Comparison of ENCODE assay signal across 9 mouse cellular contexts in the genomic region with DNA sequence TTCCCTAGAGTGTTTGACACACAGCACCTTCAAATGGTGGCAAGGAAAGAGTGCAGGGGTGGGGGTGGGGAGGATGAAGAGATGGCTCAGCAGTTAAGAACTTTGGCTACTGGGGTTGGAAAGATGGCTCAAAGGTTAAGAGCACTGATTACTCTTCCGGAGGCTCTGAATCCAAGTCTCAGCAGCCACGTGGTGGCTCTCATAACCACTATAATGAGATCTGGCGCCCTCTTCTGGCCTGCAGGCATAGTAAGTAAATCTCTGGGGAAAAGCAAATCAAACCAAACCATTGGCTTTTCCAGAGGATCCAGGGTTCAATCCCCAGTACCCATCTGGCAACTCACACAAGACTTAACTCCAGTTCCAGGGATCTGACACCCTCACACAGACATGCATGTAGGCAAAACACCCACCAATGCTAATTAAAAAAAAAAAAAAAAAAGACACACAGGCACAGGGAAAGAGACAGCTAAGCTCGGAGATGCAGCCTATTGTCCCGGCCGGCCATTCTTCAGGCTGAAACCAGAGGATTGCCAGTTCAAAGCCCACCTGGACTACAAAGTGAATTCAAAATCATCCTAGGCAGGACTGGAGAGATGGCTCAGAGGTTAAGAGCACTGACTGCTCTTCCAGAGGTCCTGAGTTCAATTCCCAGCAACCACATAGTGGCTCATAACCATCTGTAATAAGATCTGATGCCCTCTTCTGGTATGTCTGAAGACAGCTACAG. TPM values are rescaled to one million over a fixed set of nuclear protein-coding genes. Genes with fewer than 3 reads are reported as not detected.
DNase-seq lines count a peak whose midpoint lies in the region; ATAC-seq and TF ChIP-seq lines count a peak whose summit lies in the region.
"Had no signal": no experiment of that assay in that cellular context is flagged by ENCODE, and none has a peak within 500 bp of the region (broad histone marks: within the 10 kb centered on the region; RNA-seq: fewer than 3 reads in every experiment).

No protein-coding gene starts in this region.

- DNase-seq in gastrocnemius, adult 18-20 months (ENCODE audit: low spot score): peak; percentile 66
- no peak for DNase-seq in gastrocnemius, postnatal 25 days
- DNase-seq in thymus, adult 2 months: peak; percentile 67
- no peak for DNase-seq in thymus, adult 18-20 months
- peak; percentile 80 to 83 for DNase-seq in cerebellum, postnatal 10 days
- DNase-seq in lung, postnatal 10 days: peak; percentile 82
- peak; percentile 83 for DNase-seq in stomach, postnatal 0 days (ENCODE audit: low spot score)

- no peak for TF ChIP-seq EP300 in stomach, postnatal 0 days (optimal IDR thresholded peaks at IDR 0.05)

- no peaks in the 10 kb centered on the region for H3K36me3 ChIP-seq in thymus, adult 2 months (ENCODE audit: control insufficient read depth, insufficient read depth, low read length)
- no peaks in the 10 kb centered on the region for H3K36me3 ChIP-seq in stomach, postnatal 0 days (ENCODE audit: control insufficient read depth, insufficient read depth, low read length)
- H3K36me3 ChIP-seq: limb, embryonic 13.5 days had no signal

- peaks cover 19% of the 10 kb centered on the region for H3K27me3 ChIP-seq in thymus, adult 2 months (ENCODE audit: control insufficient read depth, insufficient read depth, low read length)
- H3K27me3 ChIP-seq in stomach, postnatal 0 days (ENCODE audit: control insufficient read depth, insufficient read depth, low read length): peaks cover 12% of the 10 kb centered on the region

- H3K4me2 ChIP-seq in stomach, postnatal 0 days (replicated peaks; ENCODE audit: low read depth): no peak overlapping the region
- H3K4me2 ChIP-seq: limb, embryonic 13.5 days had no signal

- ATAC-seq in inflammation-experienced regulatory T-cells, adult 6 months: peak; percentile 77
- no peak for ATAC-seq in stomach, postnatal 0 days (ENCODE audit: low FRiP score, low TSS enrichment)

- H3K4me3 ChIP-seq in thymus, adult 2 months (ENCODE audit: control insufficient read depth, insufficient read depth, low read length): no peak overlapping the region
- no peak overlapping the region for H3K4me3 ChIP-seq in stomach, postnatal 0 days (ENCODE audit: low read depth, low read length)
- H3K4me3 ChIP-seq: limb, embryonic 13.5 days had no signal

- H3K9ac ChIP-seq in stomach, postnatal 0 days (ENCODE audit: low read length): no peak overlapping the region
- H3K9ac ChIP-seq: limb, embryonic 13.5 days had no signal

- no peak for TF ChIP-seq POLR2A in thymus, adult 2 months (IDR thresholded peaks at IDR 0.05; ENCODE audit: control insufficient read depth, extremely low read depth, insufficient read depth, low read length, poor library complexity)

- H3K9me3 ChIP-seq in stomach, postnatal 0 days (ENCODE audit: control insufficient read depth, low read length): no peaks in the 10 kb centered on the region
- H3K9me3 ChIP-seq: limb, embryonic 13.5 days had no signal

- H3K4me1 ChIP-seq in thymus, adult 2 months (replicated peaks; ENCODE audit: control insufficient read depth, insufficient read depth, low read length): peaks cover 6% of the 10 kb centered on the region; the same call in 1 of the 2 replicates
- no peaks in the 10 kb centered on the region; the same call in 1 of the 2 replicates for H3K4me1 ChIP-seq in stomach, postnatal 0 days (replicated peaks; ENCODE audit: control insufficient read depth, insufficient read depth)

- no peak for TF ChIP-seq CTCF in thymus, adult 2 months (IDR thresholded peaks at IDR 0.05; ENCODE audit: borderline replicate concordance, control insufficient read depth, extremely low read depth, insufficient read depth, low read length, poor library complexity)
- peak; percentile 77 for TF ChIP-seq CTCF in stomach, postnatal 0 days (IDR thresholded peaks at IDR 0.05; ENCODE audit: low read depth)

- no peak overlapping the region for H3K27ac ChIP-seq in thymus, adult 2 months (ENCODE audit: control insufficient read depth, insufficient read depth, low read length)
- no peak overlapping the region for H3K27ac ChIP-seq in stomach, postnatal 0 days (replicated peaks)
- H3K27ac ChIP-seq: limb, embryonic 13.5 days had no signal

- 41% methylated on average over 6 of the region's 6 CpGs for WGBS in thymus, adult 2 months
- 44% methylated on average over 6 of the region's 6 CpGs for WGBS in stomach, postnatal 0 days

RNA-seq across cellular contexts. Expression of gene Kcna7, which starts 1.8 kb away (rescaled TPM):
- 10 to 100 TPM; 83.7 to 93.5 TPM for total RNA-seq in gastrocnemius, adult 18-20 months (2021)
- 100 to 1,000 TPM in 1 of 2 experiments, 10 to 100 TPM in 1; 73.7 to 107 TPM for total RNA-seq in gastrocnemius, postnatal 25 days (2021)
- 0.68 and 1.1 TPM in 2 replicates for polyA plus RNA-seq in thymus, adult 2 months (2012; rRNA removed)
- polyA plus RNA-seq in inflammation-experienced regulatory T-cells, adult 6 months (2017; shearing (Covaris generic)): not detected
- polyA plus RNA-seq in stomach, postnatal 0 days (2015; fragmentation: Nextera tagmentation; extraction: Ambion mirVana): 0.15 and 0.17 TPM in 2 replicates
- polyA plus RNA-seq: limb, embryonic 13.5 days had no signal

RNA-seq across cellular contexts. Expression of gene Snrnp70, which starts 8.2 kb away (rescaled TPM):
- 10 to 100 TPM; 60.3 to 65.4 TPM for total RNA-seq in gastrocnemius, adult 18-20 months (2021)
- total RNA-seq in gastrocnemius, postnatal 25 days (2021): 10 to 100 TPM; 76.1 to 78.0 TPM
- 693 and 725 TPM in 2 replicates for polyA plus RNA-seq in thymus, adult 2 months (2012; rRNA removed)
- polyA plus RNA-seq in inflammation-experienced regulatory T-cells, adult 6 months (2017; shearing (Covaris generic)): 100 to 1,000 TPM in 1 of 3 experiments, 10 to 100 TPM in 2; 72.4 to 131 (median 77.7) TPM
- polyA plus RNA-seq in stomach, postnatal 0 days (2015; fragmentation: Nextera tagmentation; extraction: Ambion mirVana): 73.7 and 78.8 TPM in 2 replicates

RNA-seq across cellular contexts. Expression of gene Ntf5, which starts 9.8 kb away (rescaled TPM):
- 1 to 10 TPM; 4.3 to 4.7 TPM for total RNA-seq in gastrocnemius, adult 18-20 months (2021)
- total RNA-seq in gastrocnemius, postnatal 25 days (2021): 1 to 10 TPM; 3.9 to 6.6 TPM
- polyA plus RNA-seq in thymus, adult 2 months (2012; rRNA removed): 2.1 and 3.0 TPM in 2 replicates
- polyA plus RNA-seq in inflammation-experienced regulatory T-cells, adult 6 months (2017; shearing (Covaris generic)): under 1 TPM in 2 of 3 experiments, not detected in 1; 0.31 to 0.34 TPM
- 1.5 and 1.8 TPM in 2 replicates for polyA plus RNA-seq in stomach, postnatal 0 days (2015; fragmentation: Nextera tagmentation; extraction: Ambion mirVana)

RNA-seq across cellular contexts. Expression of gene Lhb, which starts 16.9 kb away (rescaled TPM):
- under 1 TPM; 0.47 to 0.59 TPM for total RNA-seq in gastrocnemius, adult 18-20 months (2021)
- 1 to 10 TPM in 1 of 2 experiments, not detected in 1; 1.6 TPM for total RNA-seq in gastrocnemius, postnatal 25 days (2021)
- polyA plus RNA-seq in thymus, adult 2 months (2012; rRNA removed): 0.80 and 0.96 TPM in 2 replicates
- not detected for polyA plus RNA-seq in inflammation-experienced regulatory T-cells, adult 6 months (2017; shearing (Covaris generic))
- not detected in 2 replicates for polyA plus RNA-seq in stomach, postnatal 0 days (2015; fragmentation: Nextera tagmentation; extraction: Ambion mirVana)
- polyA plus RNA-seq: limb, embryonic 13.5 days had no signal

RNA-seq across cellular contexts. Expression of gene Gys1, which starts 30.9 kb away (rescaled TPM):
- total RNA-seq in gastrocnemius, adult 18-20 months (2021): 100 to 1,000 TPM; 321 to 326 TPM
- 100 to 1,000 TPM; 243 to 327 TPM for total RNA-seq in gastrocnemius, postnatal 25 days (2021)
- 35.2 and 35.5 TPM in 2 replicates for polyA plus RNA-seq in thymus, adult 2 months (2012; rRNA removed)
- 1 to 10 TPM; 6.7 to 10.0 (median 9.7) TPM for polyA plus RNA-seq in inflammation-experienced regulatory T-cells, adult 6 months (2017; shearing (Covaris generic))
- 10.1 and 10.6 TPM in 2 replicates for polyA plus RNA-seq in stomach, postnatal 0 days (2015; fragmentation: Nextera tagmentation; extraction: Ambion mirVana)

Comparison
In these comparisons a context has a peak if more than half of its experiments do, and no peak if none do; other contexts are left out.
1. DNase-seq: peak in gastrocnemius, adult 18-20 months (single experiment), thymus, adult 2 months (single experiment), cerebellum, postnatal 10 days (2 of 2), lung, postnatal 10 days (single experiment) and stomach, postnatal 0 days (single experiment); none in gastrocnemius, postnatal 25 days (single experiment) and thymus, adult 18-20 months (0 of 2).